Mouse (Mus musculus): Measurements from ENCODE around the gene Spata13.

Spata13 gene

GRCm38 (mm10) chr14:60675697-60676096 is 41.9 kb downstream of the Spata13 start:
- no peak for DNase-seq (ENCODE audit: extremely low read depth, low read depth)

GRCm38 (mm10) chr14:60676625-60677314 is 43.0 kb downstream of the Spata13 start:
- no peak for DNase-seq (ENCODE audit: extremely low read depth, low read depth)

GRCm38 (mm10) chr14:60682361-60683023 is 48.7 kb downstream of the Spata13 start:
- peak; percentile 67 for DNase-seq (ENCODE audit: extremely low read depth, low read depth)

GRCm38 (mm10) chr14:60683989-60684388 is 50.2 kb downstream of the Spata13 start:
- DNase-seq (ENCODE audit: extremely low read depth, low read depth): no peak

DNA sequence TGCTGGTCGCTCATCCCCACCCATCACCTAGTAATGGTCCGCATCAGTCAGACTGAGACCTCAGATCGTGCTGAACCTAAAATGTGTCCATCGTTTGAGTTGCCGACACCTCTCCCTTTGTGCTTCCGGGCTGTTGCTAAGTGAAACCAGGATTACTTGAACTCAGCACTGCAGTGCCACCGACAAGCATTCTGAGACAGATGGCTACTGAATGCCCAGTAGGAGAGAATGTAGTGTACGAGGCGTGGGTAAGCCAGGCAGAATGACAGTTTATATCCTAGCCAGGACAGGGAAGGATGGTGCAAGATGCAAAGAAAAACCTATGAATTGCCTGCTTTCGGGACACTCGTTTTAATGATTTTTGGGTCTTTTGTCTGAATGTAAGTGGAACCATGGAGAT is 52.9 kb downstream of the Spata13 start:
- DNase-seq (ENCODE audit: extremely low read depth, low read depth): no peak

GRCm38 (mm10) chr14:60687241-60687640 is 53.4 kb downstream of the Spata13 start:
- DNase-seq (ENCODE audit: extremely low read depth, low read depth): no peak

DNA sequence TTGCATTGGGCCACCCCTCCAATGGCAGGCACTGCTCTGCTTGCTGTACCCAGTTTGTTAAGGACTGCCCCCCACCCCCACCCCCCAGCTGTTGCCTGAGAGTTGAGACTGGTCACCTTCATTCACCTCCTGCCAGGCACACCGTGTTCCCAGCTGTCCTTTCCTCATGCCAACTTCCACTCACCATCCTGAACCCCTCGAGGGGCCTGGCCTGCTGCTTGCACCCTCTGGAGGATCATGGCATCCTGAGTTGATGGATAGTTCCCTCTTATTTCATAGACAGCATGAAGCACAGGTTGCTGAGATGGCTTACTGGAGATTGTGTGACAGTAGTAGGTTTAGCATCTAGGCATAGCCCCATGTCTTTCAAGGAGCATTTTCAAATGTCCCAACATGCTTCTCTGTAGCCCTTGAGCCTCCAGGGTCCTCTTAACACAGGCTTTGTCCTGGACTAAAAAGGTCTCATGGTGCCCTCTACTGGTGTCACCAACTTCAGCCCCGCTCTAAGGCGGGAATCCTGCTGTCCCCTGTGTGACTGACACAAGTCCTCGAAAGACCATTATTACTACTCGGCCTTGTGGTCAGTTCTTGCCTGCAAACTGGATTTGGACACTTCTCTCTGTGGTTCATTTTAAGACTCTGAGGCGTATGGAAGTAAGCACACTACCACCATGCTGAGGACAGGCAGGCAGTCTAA is 54.9 kb downstream of the Spata13 start:
- no peak for DNase-seq (ENCODE audit: extremely low read depth, low read depth)

DNA sequence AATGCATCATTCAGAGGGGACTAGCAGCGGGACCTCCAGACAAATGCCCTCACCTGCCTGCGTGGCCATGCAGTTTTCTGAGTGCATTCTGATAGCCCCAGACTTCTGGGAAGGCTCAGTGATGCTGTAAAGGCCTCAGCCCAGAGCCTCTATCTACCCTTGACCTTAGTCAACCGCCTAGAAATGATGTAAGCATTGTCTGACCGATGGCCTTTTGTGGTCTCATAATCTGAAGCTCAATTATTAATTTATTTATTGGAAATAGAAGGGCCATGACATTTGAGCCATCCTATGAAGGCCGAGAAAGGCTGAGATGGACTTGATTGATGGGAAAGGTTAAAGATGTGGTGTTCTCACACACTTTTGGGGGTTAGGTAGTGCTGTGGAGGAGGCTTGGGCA is 56.0 kb downstream of the Spata13 start:
- no peak for DNase-seq (ENCODE audit: extremely low read depth, low read depth)

GRCm38 (mm10) chr14:60690631-60691030 is 56.8 kb downstream of the Spata13 start:
- no peak for DNase-seq (ENCODE audit: extremely low read depth, low read depth)

- DNase-seq (ENCODE audit: extremely low read depth, low read depth): no peak
Observed at GRCm38 (mm10) chr14:60693122-60693536, 59.3 kb downstream of the Spata13 start.

GRCm38 (mm10) chr14:60693666-60694065 is 59.9 kb downstream of the Spata13 start:
- DNase-seq (ENCODE audit: extremely low read depth, low read depth): no peak

DNA sequence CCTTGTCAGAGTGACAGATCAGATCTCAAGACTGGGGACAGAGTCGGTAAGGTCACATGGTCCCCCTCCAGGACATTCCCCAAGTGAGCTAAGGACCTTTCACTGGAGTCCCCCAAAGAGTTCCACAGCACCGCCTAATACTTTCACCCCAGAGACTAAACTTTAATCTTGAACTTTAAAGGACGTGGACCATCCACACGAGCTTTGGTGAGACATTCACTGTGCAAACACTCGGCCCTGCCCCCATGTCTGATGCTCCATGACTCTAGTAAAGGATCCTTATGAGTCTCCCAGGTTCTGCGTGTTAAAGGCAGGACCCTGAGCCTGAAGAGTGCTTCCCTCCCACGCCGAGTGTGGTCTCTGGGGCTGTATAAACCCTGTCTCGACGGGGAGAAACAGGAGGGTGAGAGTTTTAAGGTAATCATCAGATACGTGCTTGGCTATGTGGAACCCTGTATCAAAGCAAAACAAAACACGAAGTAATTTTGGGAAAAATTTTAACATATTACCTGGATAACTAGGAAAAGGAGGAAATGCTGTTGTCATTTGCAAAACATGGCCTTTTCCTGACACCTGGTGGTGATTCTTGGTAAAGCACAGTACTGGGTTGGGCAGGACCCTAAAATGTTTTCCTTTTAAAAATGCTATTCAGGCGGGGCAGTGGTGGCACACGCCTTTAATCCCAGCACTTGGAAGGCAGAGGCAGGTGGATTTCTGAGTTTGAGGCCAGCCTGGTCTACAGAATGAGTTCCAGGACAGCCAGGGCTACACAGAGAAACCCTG is 60.6 kb downstream of the Spata13 start:
- no peak for DNase-seq (ENCODE audit: extremely low read depth, low read depth)

- no peak for DNase-seq (ENCODE audit: extremely low read depth, low read depth)
Observed at GRCm38 (mm10) chr14:60697351-60697750, 63.5 kb downstream of the Spata13 start.

DNA sequence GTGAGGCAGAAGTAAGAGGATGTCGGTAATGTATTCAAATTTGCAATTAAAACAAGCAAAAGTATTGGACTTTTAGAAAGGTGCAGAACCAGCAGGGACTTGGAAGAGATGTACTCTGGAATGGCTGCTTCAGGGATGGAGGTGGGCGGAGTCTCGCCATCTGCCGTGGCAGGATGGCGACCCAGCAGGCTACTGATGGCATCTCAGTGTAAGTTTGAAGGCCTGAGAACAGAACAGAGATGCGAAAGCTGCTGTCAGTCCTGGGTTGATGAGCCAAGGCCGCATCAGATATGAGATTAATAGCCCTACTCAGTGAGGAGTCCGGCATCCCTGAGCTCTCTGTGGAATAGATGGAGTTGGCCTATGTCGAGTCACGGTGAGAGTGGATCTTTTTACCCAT is 65.2 kb downstream of the Spata13 start:
- no peak for DNase-seq (ENCODE audit: extremely low read depth, low read depth)

GRCm38 (mm10) chr14:60702377-60703140 is 68.8 kb downstream of the Spata13 start:
- DNase-seq (ENCODE audit: extremely low read depth, low read depth): no peak

GRCm38 (mm10) chr14:60704510-60704909 is 70.7 kb downstream of the Spata13 start:
- DNase-seq (ENCODE audit: extremely low read depth, low read depth): peak; percentile 34

DNA sequence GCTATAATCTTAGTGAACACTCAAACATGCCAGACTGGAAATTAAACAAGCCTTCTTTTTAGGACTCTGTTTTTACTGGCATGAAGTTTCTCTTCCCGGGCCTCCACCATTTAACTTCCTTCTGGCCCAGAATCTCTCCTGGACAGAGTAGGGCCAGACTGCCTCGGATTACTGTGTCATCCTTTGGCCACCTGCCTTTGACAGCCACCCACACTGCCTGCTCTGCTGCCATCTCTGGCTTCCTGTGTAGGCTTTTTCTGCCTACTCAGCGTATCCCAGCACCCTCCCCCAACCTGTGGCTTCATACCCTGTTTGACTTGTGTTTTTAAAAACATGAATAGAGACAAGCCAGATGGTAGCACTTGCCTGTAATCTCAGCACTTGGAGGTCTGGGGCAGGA is 71.2 kb downstream of the Spata13 start:
- no peak for DNase-seq (ENCODE audit: extremely low read depth, low read depth)

- no peak for DNase-seq (ENCODE audit: extremely low read depth, low read depth)
Observed at GRCm38 (mm10) chr14:60709192-60709591, 75.4 kb downstream of the Spata13 start.

DNA sequence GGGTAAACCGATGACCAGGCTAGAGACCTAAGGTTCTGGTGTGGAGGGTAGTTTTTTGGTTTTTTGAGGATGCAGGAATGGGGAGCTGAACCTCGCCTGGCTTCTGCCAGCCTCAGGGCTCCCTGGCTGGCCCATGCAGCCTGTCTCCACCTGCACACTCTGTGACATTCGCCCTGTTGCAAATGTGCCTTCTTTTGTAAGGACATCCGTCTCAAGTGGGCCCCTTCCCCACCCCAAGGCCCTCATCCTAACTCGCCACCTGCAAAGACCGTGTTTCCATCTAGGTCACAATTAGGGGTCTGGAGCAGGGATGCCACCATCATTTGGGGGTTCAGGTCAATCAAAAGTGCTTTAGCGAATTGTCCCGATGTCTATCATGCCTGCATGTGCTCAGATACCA is 75.9 kb downstream of the Spata13 start:
- DNase-seq (ENCODE audit: extremely low read depth, low read depth): no peak

GRCm38 (mm10) chr14:60711161-60711560 is 77.4 kb downstream of the Spata13 start:
- DNase-seq (ENCODE audit: extremely low read depth, low read depth): no peak
